Mouse (Mus musculus) olfactory bulb, adult 2 months (tissue): ENCODE data around the gene Galk1.

Source experiments
- CTCF ChIP-seq: fragments of 200-500 bp; IDR thresholded peaks from 2 replicates; pipeline ENCODE4 v1.5.1; 2012; ENCODE audit warnings: low read depth, mild to moderate bottlenecking, low read length, moderate library complexity; ENCODE audit not compliant: insufficient read depth
- POLR2A ChIP-seq: fragments of 200-500 bp; IDR thresholded peaks from 2 replicates; pipeline ENCODE4 v1.6.1; 2012; ENCODE audit warnings: mild to moderate bottlenecking, low read depth, low read length, moderate library complexity; ENCODE audit not compliant: insufficient read depth

- TF ChIP-seq POLR2A: no peak
- no peak for TF ChIP-seq CTCF
Measured at GRCm38 (mm10) chr11:116014821-116015220, 2.3 kb upstream of the Galk1 start.
